Mouse (Mus musculus): Measurements from ENCODE around the gene Rab7b.

- no peak for TF ChIP-seq CTCF (IDR thresholded peaks at IDR 0.05; ENCODE audit: insufficient read depth, low read length)
- no peak for TF ChIP-seq POLR2A (IDR thresholded peaks at IDR 0.05; ENCODE audit: borderline replicate concordance, extremely low read depth, low read depth, low read length)
These were observed 68.7 kb downstream of the Rab7b start for GRCm38 (mm10) chr1:131757211-131757610.
